Mouse (Mus musculus) intestine, embryonic 16.5 days (tissue): Measurements from ENCODE around the gene Col23a1. TPM values are rescaled to one million over a fixed set of nuclear protein-coding genes. Genes with fewer than 3 reads are reported as not detected.

Experiments used
- ATAC-seq: fragments of 200-750 bp; cut with Nextera tagmentation; 2 replicates; pipeline ENCODE4 v1.8.0; 2017; ENCODE audit warnings: moderate TSS enrichment, moderate library complexity
- H3K27ac ChIP-seq: fragments of 300-500 bp; sonication (generic); 2 replicates; pipeline ENCODE4 v1.5.1; 2014; ENCODE audit warnings: mild to moderate bottlenecking, low read length
- H3K27me3 ChIP-seq: fragments of 300-500 bp; sonication (generic); replicated peaks from 2 replicates; pipeline ENCODE4 v1.6.1; 2014; ENCODE audit warnings: low read length, control low read depth, mixed read lengths; ENCODE audit not compliant: control insufficient read depth, insufficient read depth
- H3K36me3 ChIP-seq: fragments of 300-500 bp; sonication (generic); 2 replicates; pipeline ENCODE4 v1.6.1; 2014; ENCODE audit warnings: low read length, control low read depth; ENCODE audit not compliant: control insufficient read depth, insufficient read depth
- H3K4me1 ChIP-seq: fragments of 300-500 bp; sonication (generic); 2 replicates; pipeline ENCODE4 v1.6.1; 2014; ENCODE audit warnings: low read length, control low read depth, mixed read lengths; ENCODE audit not compliant: control insufficient read depth, insufficient read depth
- H3K4me2 ChIP-seq: fragments of 300-500 bp; sonication (generic); 2 replicates; pipeline ENCODE4 v1.6.1; 2014; ENCODE audit warnings: low read depth, low read length, control low read depth
- H3K4me3 ChIP-seq: fragments of 300-500 bp; sonication (generic); 2 replicates; pipeline ENCODE4 v1.5.1; 2014; ENCODE audit warnings: mild to moderate bottlenecking, low read length
- H3K9ac ChIP-seq: fragments of 300-500 bp; sonication (generic); 2 replicates; pipeline ENCODE4 v1.6.1; 2014; ENCODE audit warnings: low read depth, low read length
- H3K9me3 ChIP-seq: fragments of 300-500 bp; sonication (generic); 2 replicates; pipeline ENCODE4 v1.6.1; 2016; ENCODE audit warnings: low read length, control low read depth; ENCODE audit not compliant: control insufficient read depth
- WGBS: fragments of 180-500 bp; shearing (Covaris S2); extraction: QIAGEN DNeasy Blood & Tissue Kit; methylation state at CpG from one replicate; pipeline ENCODE4 v1.1.7; 2014; 5-methylcytosine and 5-hydroxymethylcytosine counted together
- polyA plus RNA-seq: library from polyadenylated mRNA; unstranded; fragments of >200 nt; fragmentation: Nextera tagmentation; extraction: Ambion mirVana; gene quantifications from 2 replicates; pipeline ENCODE4 v1.2.1, GENCODE M21; 2015

Gene Col23a1
- polyA plus RNA-seq, 1 experiment from 2014 or later: 5.4 TPM

DNA sequence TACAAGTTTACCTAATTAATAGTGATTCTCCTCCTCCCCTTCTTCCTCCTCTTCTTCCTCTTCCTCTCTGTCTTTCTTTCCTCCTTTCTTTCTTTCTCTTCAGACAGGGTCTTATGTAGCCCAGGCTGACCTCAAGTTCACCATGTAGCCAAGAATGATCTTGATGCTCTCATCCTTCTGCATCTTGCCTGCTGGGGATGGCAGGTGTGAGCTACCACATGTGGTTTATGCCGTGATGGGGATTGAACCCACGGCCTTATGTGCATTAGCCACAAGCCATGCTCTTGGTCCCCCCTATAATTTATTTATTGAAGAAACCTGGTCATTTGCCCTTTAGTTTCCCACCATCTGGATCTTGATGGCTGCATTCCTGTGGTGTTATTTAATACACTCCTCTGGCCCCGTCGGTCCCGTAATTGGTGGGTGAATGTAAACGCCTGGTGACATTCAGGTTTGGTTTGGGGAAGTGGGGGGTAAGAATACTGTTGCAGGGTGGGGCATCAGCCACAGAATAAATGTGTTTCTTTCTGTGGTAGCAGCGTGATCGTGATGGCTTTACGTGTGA is 104.7 kb downstream of the Col23a1 start:
- no peak overlapping the region for H3K27ac ChIP-seq
- WGBS: 64% methylated on average over 9 of the region's 9 CpGs
- no peaks in the 10 kb centered on the region for H3K9me3 ChIP-seq

DNA sequence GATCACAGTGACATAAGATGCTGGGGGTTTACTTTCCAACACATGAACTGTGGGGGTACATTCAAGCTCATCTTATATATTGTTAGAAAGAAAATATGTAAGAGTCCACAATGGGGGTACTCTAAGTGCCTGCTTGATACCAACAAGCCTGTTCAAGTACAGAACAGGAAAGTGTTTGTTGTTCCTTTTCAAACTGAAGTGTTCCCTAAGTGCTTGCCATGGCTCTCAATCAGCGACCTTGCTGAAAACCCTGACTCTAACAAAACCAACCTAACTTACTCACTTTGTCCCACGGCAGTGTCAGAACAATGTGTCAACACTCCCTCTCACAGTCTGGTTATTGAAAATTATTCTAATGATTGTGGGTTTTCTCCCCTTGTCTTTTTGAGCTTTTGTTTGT is 106.7 kb downstream of the Col23a1 start:
- no peaks in the 10 kb centered on the region for H3K27me3 ChIP-seq
- no peak overlapping the region for H3K4me2 ChIP-seq
- 0 out of 2 replicates have a peak, but pooled peaks cover 6% of the 10 kb centered on the region for H3K4me1 ChIP-seq
- H3K4me3 ChIP-seq: no peak overlapping the region
- no peak for ATAC-seq
- H3K9ac ChIP-seq: no peak overlapping the region
- 79% methylated on average over 2 of the region's 2 CpGs for WGBS
- no peaks in the 10 kb centered on the region for H3K36me3 ChIP-seq
- H3K9me3 ChIP-seq: no peaks in the 10 kb centered on the region
- no peak overlapping the region for H3K27ac ChIP-seq

More for the DNA sequence above, 104.7 kb downstream of the Col23a1 start:
- no peak overlapping the region for H3K4me3 ChIP-seq
- H3K36me3 ChIP-seq: no peaks in the 10 kb centered on the region
- peaks cover 9% of the 10 kb centered on the region; the same call in 1 of the 2 replicates for H3K4me1 ChIP-seq
- H3K27me3 ChIP-seq: no peaks in the 10 kb centered on the region
- no peak overlapping the region for H3K4me2 ChIP-seq
- H3K9ac ChIP-seq: no peak overlapping the region
- ATAC-seq: no peak

- Histone ChIP-seq H3K9ac (no peak overlapping the region), H3K27ac (no peak overlapping the region), H3K27me3 (no peaks in the 10 kb centered on the region), H3K36me3 (no peaks in the 10 kb centered on the region), H3K9me3 (no peaks in the 10 kb centered on the region), H3K4me3 (no peak overlapping the region), H3K4me2 (no peak overlapping the region), H3K4me1 (0 out of 2 replicates have a peak, but pooled peaks cover 6% of the 10 kb centered on the region)
- WGBS: 63% methylated on average over 5 of the region's 5 CpGs
- no peak for ATAC-seq
Measured at GRCm38 (mm10) chr11:51398084-51398483, 108.4 kb downstream of the Col23a1 start.

GRCm38 (mm10) chr11:51400356-51400755 is 110.6 kb downstream of the Col23a1 start:
- 78% methylated on average over 11 of the region's 11 CpGs for WGBS

DNA sequence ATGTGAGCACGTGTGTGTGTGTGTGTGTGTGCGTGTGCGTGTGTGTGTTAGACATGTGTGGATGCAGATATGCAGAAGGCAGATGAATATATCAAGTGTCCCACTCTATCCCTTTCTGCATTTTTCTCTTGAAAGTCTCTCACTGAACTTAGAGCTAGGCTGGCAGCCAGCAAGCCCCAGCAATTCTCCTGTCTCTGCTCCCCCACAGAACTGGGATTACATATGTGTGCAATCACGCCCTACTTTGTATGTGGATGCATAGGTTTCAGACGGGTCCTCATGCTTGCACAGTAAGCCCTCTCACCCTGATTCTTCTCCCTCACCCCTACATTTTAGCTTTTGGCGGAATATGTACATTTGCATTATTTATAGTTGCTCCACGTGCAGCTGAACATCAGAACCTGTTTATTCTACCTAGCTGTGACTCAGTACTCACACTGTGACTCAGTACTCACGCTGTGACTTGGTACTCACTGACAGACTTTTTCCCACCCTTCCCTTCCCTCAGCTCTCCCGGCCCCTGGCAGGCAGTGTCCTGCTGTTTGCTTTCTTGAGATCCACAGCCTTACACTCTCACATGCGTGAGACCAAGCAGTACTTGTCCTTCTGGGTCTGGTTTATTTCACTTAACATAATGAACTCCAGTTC is 111.9 kb downstream of the Col23a1 start:
- ATAC-seq: no peak
- Histone ChIP-seq H3K4me1 (peaks cover 6% of the 10 kb centered on the region; the same call in 1 of the 2 replicates), H3K27ac (no peak overlapping the region), H3K9me3 (no peaks in the 10 kb centered on the region), H3K27me3 (no peaks in the 10 kb centered on the region), H3K36me3 (no peaks in the 10 kb centered on the region), H3K4me3 (no peak overlapping the region), H3K9ac (no peak overlapping the region), H3K4me2 (no peak overlapping the region)
- WGBS: 63% methylated on average over 10 of the region's 10 CpGs

More at GRCm38 (mm10) chr11:51400356-51400755, 110.6 kb downstream of the Col23a1 start:
- H3K9ac ChIP-seq: no peak overlapping the region
- no peak overlapping the region for H3K4me3 ChIP-seq
- H3K4me1 ChIP-seq: peaks cover 6% of the 10 kb centered on the region; the same call in 1 of the 2 replicates
- H3K9me3 ChIP-seq: no peaks in the 10 kb centered on the region
- H3K36me3 ChIP-seq: no peaks in the 10 kb centered on the region
- peak; percentile 44; the same call in 1 of the 2 replicates for ATAC-seq
- H3K27ac ChIP-seq: no peak overlapping the region
- no peaks in the 10 kb centered on the region for H3K27me3 ChIP-seq
- H3K4me2 ChIP-seq: no peak overlapping the region

- whole genome bisulfite sequencing: 57% methylated on average over 2 of the region's 2 CpGs
- ATAC-seq: no peak
- Histone ChIP-seq H3K9ac (no peak overlapping the region), H3K27me3 (no peaks in the 10 kb centered on the region), H3K36me3 (no peaks in the 10 kb centered on the region), H3K4me1 (peaks cover 3% of the 10 kb centered on the region; the same call in 1 of the 2 replicates), H3K9me3 (no peaks in the 10 kb centered on the region), H3K27ac (no peak overlapping the region), H3K4me2 (no peak overlapping the region), H3K4me3 (no peak overlapping the region)
Measured at GRCm38 (mm10) chr11:51403886-51404285, 114.2 kb downstream of the Col23a1 start.

GRCm38 (mm10) chr11:51404865-51405440 is 115.2 kb downstream of the Col23a1 start:
- H3K4me1 ChIP-seq: peaks cover 3% of the 10 kb centered on the region; the same call in 1 of the 2 replicates
- no peak overlapping the region for H3K4me3 ChIP-seq
- no peak overlapping the region for H3K4me2 ChIP-seq
- WGBS: 81% methylated on average over 5 of the region's 5 CpGs
- H3K9ac ChIP-seq: no peak overlapping the region
- H3K27me3 ChIP-seq: no peaks in the 10 kb centered on the region
- ATAC-seq: peak; percentile 46; the same call in 1 of the 2 replicates
- H3K9me3 ChIP-seq: no peaks in the 10 kb centered on the region
- H3K27ac ChIP-seq: no peak overlapping the region
- H3K36me3 ChIP-seq: no peaks in the 10 kb centered on the region

- no peak overlapping the region for H3K4me2 ChIP-seq
- no peak overlapping the region for H3K9ac ChIP-seq
- peaks cover 3% of the 10 kb centered on the region; the same call in 1 of the 2 replicates for H3K4me1 ChIP-seq
- 67% methylated on average over 8 of the region's 8 CpGs for WGBS
- no peaks in the 10 kb centered on the region for H3K9me3 ChIP-seq
- no peak overlapping the region for H3K4me3 ChIP-seq
- no peaks in the 10 kb centered on the region for H3K36me3 ChIP-seq
- no peak for ATAC-seq
- H3K27me3 ChIP-seq: no peaks in the 10 kb centered on the region
- no peak overlapping the region for H3K27ac ChIP-seq
Measured at GRCm38 (mm10) chr11:51406531-51406930, 116.8 kb downstream of the Col23a1 start.

DNA sequence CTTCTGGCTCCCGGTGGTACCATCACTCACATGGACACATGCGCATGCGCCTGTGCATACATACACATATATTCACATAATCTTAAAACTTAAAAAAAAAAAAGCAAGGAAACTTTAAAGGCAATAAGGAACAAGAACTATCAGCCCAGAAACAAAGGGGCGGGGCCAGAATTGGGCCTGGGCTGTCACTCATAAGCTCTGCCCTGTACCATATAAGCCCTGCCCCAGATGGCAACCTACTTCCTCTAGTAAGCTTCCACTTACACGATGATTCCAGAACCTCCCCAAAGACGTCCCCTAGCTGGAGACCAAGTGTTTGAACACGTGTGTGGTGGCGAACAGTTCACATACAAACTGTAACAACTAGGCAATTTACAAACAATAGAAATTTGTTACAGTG is 117.6 kb downstream of the Col23a1 start:
- no peak overlapping the region for H3K27ac ChIP-seq
- H3K4me3 ChIP-seq: no peak overlapping the region
- H3K27me3 ChIP-seq: no peaks in the 10 kb centered on the region
- H3K36me3 ChIP-seq: no peaks in the 10 kb centered on the region
- no peak overlapping the region for H3K4me2 ChIP-seq
- no peaks in the 10 kb centered on the region for H3K9me3 ChIP-seq
- peaks cover 2% of the 10 kb centered on the region; the same call in 1 of the 2 replicates for H3K4me1 ChIP-seq
- no peak for ATAC-seq
- 86% methylated on average over 8 of the region's 8 CpGs for WGBS
- no peak overlapping the region for H3K9ac ChIP-seq
